Mouse (Mus musculus) CH12.LX (cell line): Measurements from ENCODE around the gene AW011738. TPM values are rescaled to one million over a fixed set of nuclear protein-coding genes. Genes with fewer than 3 reads are reported as not detected.

ENCODE experiments used
- DNase-seq: peaks from one replicate; pipeline ENCODE4 v3.0.0-alpha.2; 2013; ENCODE audit errors: extremely low read depth
- H3K27ac ChIP-seq: 2 replicates; pipeline ENCODE4 v1.5.1; 2012; ENCODE audit warnings: low read depth, mild to moderate bottlenecking, control low read depth, moderate library complexity; ENCODE audit not compliant: insufficient read depth
- H3K27me3 ChIP-seq: replicated peaks from 2 replicates; pipeline ENCODE3; 2012; ENCODE audit warnings: inconsistent platforms
- H3K36me3 ChIP-seq, 2 experiments: replicated peaks in 1 of 2; 2 replicates each; pipeline versions ENCODE3 to v1.6.1; 2012; ENCODE audit warnings: inconsistent platforms in 1 of 2, low read length in 1 of 2, mild to moderate bottlenecking in 1 of 2, mixed read lengths in 1 of 2, moderate library complexity in 1 of 2; ENCODE audit not compliant: control insufficient read depth in 1 of 2, insufficient read depth in 1 of 2
- H3K4me1 ChIP-seq, 2 experiments: 2 replicates each; pipeline ENCODE4 v1.6.1; 2012; ENCODE audit warnings: inconsistent platforms in 1 of 2, moderate library complexity in 1 of 2; ENCODE audit not compliant: insufficient read depth in 2 of 2, control insufficient read depth in 1 of 2
- H3K4me2 ChIP-seq: 2 replicates; pipeline ENCODE4 v1.6.1; 2012; ENCODE audit warnings: low read depth, mild to moderate bottlenecking, control low read depth; ENCODE audit not compliant: poor library complexity, insufficient read depth, severe bottlenecking
- H3K4me3 ChIP-seq, 3 experiments: fragments of 150-350 bp in 1 of 3; sonication (generic) in 1 of 3; replicated peaks in 1 of 3; 2 replicates each; pipeline versions ENCODE3 to v1.5.1; 2011 to 2012; ENCODE audit warnings: low read depth in 2 of 3, low read length in 2 of 3, mild to moderate bottlenecking in 2 of 3, moderate library complexity in 2 of 3, control low read depth in 1 of 3, improper control_type of control experiment in 1 of 3, inconsistent platforms in 1 of 3, mixed read lengths in 1 of 3; ENCODE audit not compliant: poor library complexity in 1 of 3
- H3K79me2 ChIP-seq: replicated peaks from 2 replicates; pipeline ENCODE4 v1.6.1; 2012; ENCODE audit warnings: mild to moderate bottlenecking, moderate library complexity; ENCODE audit not compliant: control insufficient read depth, poor library complexity, insufficient read depth, severe bottlenecking; ENCODE audit errors: extremely low read depth
- H3K9ac ChIP-seq: 2 replicates; pipeline ENCODE4 v1.6.1; 2012; ENCODE audit warnings: low read depth, mild to moderate bottlenecking, control low read depth, moderate library complexity; ENCODE audit not compliant: insufficient read depth
- H3K9me3 ChIP-seq: replicated peaks from 2 replicates; pipeline ENCODE3; 2012; ENCODE audit warnings: low read length, inconsistent platforms, mixed read lengths
- BHLHE40 ChIP-seq: IDR thresholded peaks from 2 replicates; pipeline ENCODE4 v1.6.1; 2011; ENCODE audit warnings: mild to moderate bottlenecking, low read depth, low read length, improper control_type of control experiment
- CHD1 ChIP-seq: IDR thresholded peaks from 2 replicates; pipeline ENCODE4 v1.6.1; 2012; ENCODE audit warnings: low read depth, low read length, improper control_type of control experiment, inconsistent platforms
- CHD2 ChIP-seq: IDR thresholded peaks from 2 replicates; pipeline ENCODE4 v1.6.1; 2011; ENCODE audit warnings: low read length, improper control_type of control experiment
- E2F4 ChIP-seq: IDR thresholded peaks from 2 replicates; pipeline ENCODE4 v1.6.1; 2011; ENCODE audit warnings: low read depth, low read length, improper control_type of control experiment; ENCODE audit not compliant: insufficient replicate concordance
- EP300 ChIP-seq: IDR thresholded peaks from 2 replicates; pipeline ENCODE4 v1.6.1; 2011; ENCODE audit warnings: low read length, improper control_type of control experiment
- ETS1 ChIP-seq: conservative IDR thresholded peaks from 2 replicates; pipeline ENCODE4 v1.6.1; 2012; ENCODE audit warnings: low read depth, mild to moderate bottlenecking, inconsistent platforms, low read length, improper control_type of control experiment, moderate library complexity
- HCFC1 ChIP-seq: IDR thresholded peaks from 2 replicates; pipeline ENCODE4 v1.6.1; 2012; ENCODE audit warnings: low read depth, mild to moderate bottlenecking, inconsistent platforms, low read length, improper control_type of control experiment
- IRF4 ChIP-seq: IDR thresholded peaks from 2 replicates; pipeline ENCODE4 v1.6.1; 2014; ENCODE audit warnings: low read depth, mild to moderate bottlenecking, inconsistent platforms, low read length, improper control_type of control experiment
- JUN ChIP-seq: IDR thresholded peaks from 2 replicates; pipeline ENCODE4 v1.6.1; 2011; ENCODE audit warnings: low read depth, mild to moderate bottlenecking, low read length, improper control_type of control experiment, moderate library complexity; ENCODE audit not compliant: insufficient read depth
- KAT2A ChIP-seq: IDR thresholded peaks from 2 replicates; pipeline ENCODE4 v1.6.1; 2012; ENCODE audit warnings: low read length, improper control_type of control experiment, inconsistent platforms; ENCODE audit not compliant: insufficient replicate concordance
- MAX ChIP-seq: IDR thresholded peaks from 2 replicates; pipeline ENCODE4 v1.6.1; 2011; ENCODE audit warnings: low read length, improper control_type of control experiment
- MEF2A ChIP-seq: IDR thresholded peaks from 2 replicates; pipeline ENCODE4 v1.6.1; 2014; ENCODE audit warnings: low read depth, mild to moderate bottlenecking, inconsistent platforms, low read length, improper control_type of control experiment, borderline replicate concordance
- MXI1 ChIP-seq: IDR thresholded peaks from 2 replicates; pipeline ENCODE4 v1.6.1; 2011; ENCODE audit warnings: mild to moderate bottlenecking, low read depth, low read length, improper control_type of control experiment
- MYC ChIP-seq: IDR thresholded peaks from 2 replicates; pipeline ENCODE4 v1.6.1; 2011; ENCODE audit warnings: low read depth, mild to moderate bottlenecking, improper control_type of control experiment, low read length
- NELFE ChIP-seq: IDR thresholded peaks from 2 replicates; pipeline ENCODE4 v1.6.1; 2011; ENCODE audit warnings: low read depth, low read length, improper control_type of control experiment
- NRF1 ChIP-seq: IDR thresholded peaks from 2 replicates; pipeline ENCODE4 v1.6.1; 2014; ENCODE audit warnings: low read depth, mild to moderate bottlenecking, inconsistent platforms, low read length, improper control_type of control experiment, moderate library complexity
- RAD21 ChIP-seq: IDR thresholded peaks from 2 replicates; pipeline ENCODE4 v1.6.1; 2011; ENCODE audit warnings: low read depth, mild to moderate bottlenecking, low read length, improper control_type of control experiment, moderate library complexity
- SIN3A ChIP-seq: IDR thresholded peaks from 2 replicates; pipeline ENCODE4 v1.6.1; 2012; ENCODE audit warnings: low read length, improper control_type of control experiment, inconsistent platforms
- SMC3 ChIP-seq: IDR thresholded peaks from 2 replicates; pipeline ENCODE4 v1.6.1; 2011; ENCODE audit warnings: low read depth, low read length, improper control_type of control experiment
- TBP ChIP-seq: conservative IDR thresholded peaks from 2 replicates; pipeline ENCODE4 v1.6.1; 2011; ENCODE audit warnings: low read depth, low read length, improper control_type of control experiment
- UBTF ChIP-seq: IDR thresholded peaks from 2 replicates; pipeline ENCODE4 v1.6.1; 2012; ENCODE audit warnings: low read depth, mild to moderate bottlenecking, inconsistent platforms, low read length, improper control_type of control experiment, moderate library complexity
- ZKSCAN1 ChIP-seq: IDR thresholded peaks from 2 replicates; pipeline ENCODE4 v1.6.1; 2012; ENCODE audit warnings: low read depth, inconsistent platforms, low read length, improper control_type of control experiment, borderline replicate concordance
- ZMIZ1 ChIP-seq: IDR thresholded peaks from 2 replicates; pipeline ENCODE4 v1.6.1; 2012; ENCODE audit warnings: low read depth, mild to moderate bottlenecking, inconsistent platforms, low read length, improper control_type of control experiment
- ZNF384 ChIP-seq: IDR thresholded peaks from 2 replicates; pipeline ENCODE4 v1.6.1; 2012; ENCODE audit warnings: low read depth, low read length, improper control_type of control experiment, inconsistent platforms
- dilution Hi-C: fragments of 300-500 bp; cut with MboI; formaldehyde crosslinking; loops from 2 replicates; pipeline ENCODE4 v1.14.3; 2020; ENCODE audit warnings: low sequenced_read_pairs; ENCODE audit not compliant: extremely low pct_unique_long_range_greater_than_20kb, extremely low pct_ligation_motif_present
- in situ Hi-C: fragments of 300-500 bp; cut with MboI; formaldehyde crosslinking; loops from 3 replicates; pipeline ENCODE4 v1.14.3; 2019; ENCODE audit warnings: low sequenced_read_pairs, low pct_ligation_motif_present, low pct_unique_long_range_greater_than_20kb, mixed read lengths
- polyA plus RNA-seq: library from polyadenylated mRNA; unstranded; fragments of >175 nt; gene quantifications from 2 replicates; pipeline ENCODE4 v1.2.1, GENCODE M21; 2012; ENCODE audit warnings: low read depth; ENCODE audit not compliant: insufficient read length
- total RNA-seq, 2 experiments: library from RNA; depleted of rRNA; stranded (reverse); fragments of 300-350 nt in 1 of 2; fragments of >200 nt in 1 of 2; gene quantifications; 2 replicates each; pipeline ENCODE4 v1.2.3; 2012 to 2014

Gene AW011738
- total and polyA plus RNA-seq, 3 experiments, result 0.15 to 1.6 (median 0.20) TPM

- no peak for DNase-seq
- H3K79me2 ChIP-seq, result no peaks in the 10 kb centered on the region
- peaks cover 34 to 50% of the 10 kb centered on the region in 2 experiments for H3K36me3 ChIP-seq
- dilution Hi-C loops, result no loop called here
- H3K4me3 ChIP-seq, result no peak overlapping the region
- TF ChIP-seq NELFE, result no peak
- no peak for TF ChIP-seq UBTF
- no peak for TF ChIP-seq SIN3A
- TF ChIP-seq NRF1, result no peak
- TF ChIP-seq HCFC1, result no peak
- no peak for TF ChIP-seq JUN
- TF ChIP-seq ETS1, result no peak
- TF ChIP-seq, all 38 proteins: peak for 0
- Histone ChIP-seq H3K4me2 (no peak overlapping the region), H3K27me3 (no peaks in the 10 kb centered on the region), H3K9me3 (no peaks in the 10 kb centered on the region), H3K9ac (no peak overlapping the region), H3K4me1 (no peaks in the 10 kb centered on the region), H3K27ac (no peak overlapping the region)
- in situ Hi-C loops, result no loop called here
Observed at GRCm38 (mm10) chr4:156169129-156169528, 34.0 kb upstream of the AW011738 start.

DNA sequence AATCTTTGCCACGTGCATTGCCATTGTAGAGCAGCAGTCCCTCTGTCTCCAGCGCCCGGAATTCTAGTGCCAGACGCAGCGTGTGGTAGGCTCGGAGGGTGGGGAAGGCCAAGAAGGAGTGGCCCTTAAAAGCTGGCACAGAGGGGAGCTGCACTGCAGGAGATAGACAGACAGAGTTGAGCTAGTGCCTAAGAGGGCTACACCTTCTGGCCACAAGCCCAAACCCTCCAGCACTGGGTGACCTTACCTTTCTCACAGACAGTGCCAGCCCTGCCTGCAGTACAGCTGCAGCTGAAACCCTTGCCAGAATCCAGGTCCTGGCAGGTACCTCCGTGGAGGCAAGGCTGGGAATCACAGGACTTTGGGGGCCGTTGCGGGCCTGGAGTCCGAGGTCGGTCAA is 31.3 kb upstream of the AW011738 start:
- peaks cover 34 to 66% of the 10 kb centered on the region in 2 experiments for H3K36me3 ChIP-seq
- no peak overlapping the region for H3K4me2 ChIP-seq
- no peak overlapping the region for H3K4me3 ChIP-seq
- DNase-seq, result no peak
- no peaks in the 10 kb centered on the region for H3K4me1 ChIP-seq
- H3K9me3 ChIP-seq, result no peaks in the 10 kb centered on the region
- H3K27me3 ChIP-seq, result no peaks in the 10 kb centered on the region
- in situ Hi-C loops, result loop anchor here (10.0 kb wide), 1 partner anchor 47 kb away; no protein-coding TSS in a partner anchor
- no peak overlapping the region for H3K9ac ChIP-seq
- dilution Hi-C loops, result no loop called here
- TF ChIP-seq JUN, result no peak
- no peak for TF ChIP-seq ZKSCAN1
- no peak for TF ChIP-seq E2F4
- TF ChIP-seq UBTF, result no peak
- no peak for TF ChIP-seq KAT2A
- TF ChIP-seq CHD2, result no peak
- TF ChIP-seq MXI1, result no peak
- TF ChIP-seq MEF2A, result no peak
- TF ChIP-seq TBP, result no peak
- no peak for TF ChIP-seq BHLHE40
- TF ChIP-seq ZNF384, result no peak
- TF ChIP-seq CHD1, result no peak
- TF ChIP-seq MYC, result no peak
- no peak for TF ChIP-seq RAD21
- no peak for TF ChIP-seq SMC3
- TF ChIP-seq ZMIZ1, result no peak
- TF ChIP-seq EP300, result no peak
- no peak for TF ChIP-seq IRF4
- TF ChIP-seq MAX, result no peak
- TF ChIP-seq, all 38 proteins: peak for 0
- H3K27ac ChIP-seq, result no peak overlapping the region
- H3K79me2 ChIP-seq, result no peaks in the 10 kb centered on the region
